Mouse (Mus musculus): Measurements from ENCODE around the gene Lrfn3.

DNA sequence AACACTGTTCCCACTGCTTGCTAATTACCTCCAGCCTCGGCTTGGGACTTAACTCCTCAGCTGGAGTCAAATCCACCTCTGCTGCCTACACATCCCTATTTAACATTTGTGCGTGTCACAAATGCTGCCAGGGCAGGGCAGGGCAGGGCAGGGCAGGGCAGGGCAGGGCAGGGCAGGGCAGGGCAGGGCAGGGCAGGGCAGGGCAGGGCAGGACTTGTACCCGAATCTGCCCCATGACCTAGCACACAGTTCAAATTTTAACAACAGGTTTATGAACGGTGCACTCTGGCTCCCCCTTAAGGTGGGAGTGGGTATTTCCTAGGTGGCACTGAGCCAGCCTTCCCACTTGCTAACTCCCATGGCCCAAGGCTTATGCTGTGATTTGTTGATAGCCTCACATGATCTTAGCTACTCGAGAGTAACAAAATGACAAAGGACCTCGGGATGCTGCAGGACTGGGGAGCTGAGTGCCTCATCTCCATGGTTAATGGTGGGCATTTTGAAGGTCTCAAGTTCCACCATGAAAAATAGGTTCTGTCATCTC is 9.2 kb downstream of the Lrfn3 start:
- TF ChIP-seq ZNF384 (IDR thresholded peaks at IDR 0.05; ENCODE audit: low read depth, low read length) (no peak), MAFK (IDR thresholded peaks at IDR 0.05; ENCODE audit: insufficient read depth, low read depth, low read length) (no peak)

Data from ES-E14 (cell line).